ENCODE assay signal across 7 mouse cellular contexts in genomic region chr9:21950322-21950721, GRCm38 (mm10). TPM values are rescaled to one million over a fixed set of nuclear protein-coding genes. Genes with fewer than 3 reads are reported as not detected.
DNase-seq lines count a peak whose midpoint lies in the region; ATAC-seq and TF ChIP-seq lines count a peak whose summit lies in the region.

No protein-coding gene starts in this region.

- no peaks in the 10 kb centered on the region for H3K9me3 ChIP-seq in neural tube, embryonic 15.5 days (replicated peaks)
- H3K9me3 ChIP-seq in stomach, postnatal 0 days (ENCODE audit: control insufficient read depth, low read length), result no peaks in the 10 kb centered on the region

- DNase-seq in neural tube, embryonic 10.5 days (ENCODE audit: extremely low spot score, low spot score), result peak; percentile 89
- DNase-seq in adrenal gland, adult 2 months, result peak; percentile 63
- DNase-seq in forelimb bud, embryonic 11.5 days (ENCODE audit: low read depth, low spot score), result peak; percentile 82
- peak; percentile 80 for DNase-seq in lung, postnatal 10 days
- DNase-seq in stomach, postnatal 0 days (ENCODE audit: low spot score), result peak; percentile 80
- DNase-seq in MN1 (ENCODE audit: low spot score), result no peak

- H3K4me2 ChIP-seq in neural tube, embryonic 15.5 days, result no peak overlapping the region
- H3K4me2 ChIP-seq in stomach, postnatal 0 days (replicated peaks; ENCODE audit: low read depth), result no peak overlapping the region

- no peak overlapping the region for H3K9ac ChIP-seq in neural tube, embryonic 15.5 days (replicated peaks)
- H3K9ac ChIP-seq in stomach, postnatal 0 days (ENCODE audit: low read length), result no peak overlapping the region

- 0 out of 2 replicates have a peak, but pooled peaks cover 5% of the 10 kb centered on the region for H3K27me3 ChIP-seq in neural tube, embryonic 15.5 days (replicated peaks)
- H3K27me3 ChIP-seq in stomach, postnatal 0 days (ENCODE audit: control insufficient read depth, insufficient read depth, low read length), result no peaks in the 10 kb centered on the region

- H3K4me3 ChIP-seq in neural tube, embryonic 15.5 days (replicated peaks), result no peak overlapping the region
- no peak overlapping the region for H3K4me3 ChIP-seq in stomach, postnatal 0 days (ENCODE audit: low read depth, low read length)

- H3K36me3 ChIP-seq in neural tube, embryonic 15.5 days, result peaks cover 28% of the 10 kb centered on the region
- no peaks in the 10 kb centered on the region for H3K36me3 ChIP-seq in stomach, postnatal 0 days (ENCODE audit: control insufficient read depth, insufficient read depth, low read length)

- TF ChIP-seq CTCF in stomach, postnatal 0 days (IDR thresholded peaks at IDR 0.05; ENCODE audit: low read depth), result no peak; the same call in 1 of the 2 replicates

- TF ChIP-seq EP300 in stomach, postnatal 0 days (optimal IDR thresholded peaks at IDR 0.05), result no peak

- peaks cover 3% of the 10 kb centered on the region; the same call in 1 of the 2 replicates for H3K4me1 ChIP-seq in neural tube, embryonic 15.5 days
- H3K4me1 ChIP-seq in stomach, postnatal 0 days (replicated peaks; ENCODE audit: control insufficient read depth, insufficient read depth), result no peaks in the 10 kb centered on the region

- ATAC-seq in neural tube, embryonic 15.5 days (ENCODE audit: low FRiP score), result no peak
- ATAC-seq in stomach, postnatal 0 days (ENCODE audit: low FRiP score, low TSS enrichment), result no peak; the same call in 1 of the 2 replicates

- WGBS in neural tube, embryonic 15.5 days, result 18% methylated on average over 11 of the region's 11 CpGs
- WGBS in stomach, postnatal 0 days, result 13% methylated on average over 11 of the region's 11 CpGs

- no peak overlapping the region for H3K27ac ChIP-seq in neural tube, embryonic 15.5 days (replicated peaks)
- no peak overlapping the region for H3K27ac ChIP-seq in stomach, postnatal 0 days (replicated peaks)

RNA-seq across cellular contexts. Expression of gene Swsap1, which starts 5.2 kb away (rescaled TPM):
- 9.5 and 10.8 TPM in 2 replicates for polyA plus RNA-seq in neural tube, embryonic 15.5 days (2015; fragmentation: Nextera tagmentation; extraction: Ambion mirVana)
- total RNA-seq in adrenal gland, adult 2 months (2021), result 10 to 100 TPM; 14.2 to 18.6 TPM
- 12.4 and 20.2 TPM in 2 replicates for polyA plus RNA-seq in adrenal gland, adult 2 months (2012; rRNA removed)
- 4.2 and 5.4 TPM in 2 replicates for polyA plus RNA-seq in stomach, postnatal 0 days (2015; fragmentation: Nextera tagmentation; extraction: Ambion mirVana)

RNA-seq across cellular contexts. Expression of gene Epor, which starts 13.0 kb away (rescaled TPM):
- polyA plus RNA-seq in neural tube, embryonic 15.5 days (2015; fragmentation: Nextera tagmentation; extraction: Ambion mirVana), result 1.0 and 2.2 TPM in 2 replicates
- total RNA-seq in adrenal gland, adult 2 months (2021), result 1 to 10 TPM; 1.5 to 2.7 TPM
- polyA plus RNA-seq in adrenal gland, adult 2 months (2012; rRNA removed), result 3.7 and 6.0 TPM in 2 replicates
- polyA plus RNA-seq in stomach, postnatal 0 days (2015; fragmentation: Nextera tagmentation; extraction: Ambion mirVana), result 2.8 and 3.4 TPM in 2 replicates

RNA-seq across cellular contexts. Expression of gene Plppr2, which starts 13.5 kb away (rescaled TPM):
- 86.4 and 100 TPM in 2 replicates for polyA plus RNA-seq in neural tube, embryonic 15.5 days (2015; fragmentation: Nextera tagmentation; extraction: Ambion mirVana)
- total RNA-seq in adrenal gland, adult 2 months (2021), result 10 to 100 TPM; 21.7 to 31.7 TPM
- polyA plus RNA-seq in adrenal gland, adult 2 months (2012; rRNA removed), result 120 and 147 TPM in 2 replicates
- 2.7 and 4.1 TPM in 2 replicates for polyA plus RNA-seq in stomach, postnatal 0 days (2015; fragmentation: Nextera tagmentation; extraction: Ambion mirVana)

RNA-seq across cellular contexts. Expression of gene Tmem205, which starts 23.0 kb away (rescaled TPM):
- 52.8 and 54.6 TPM in 2 replicates for polyA plus RNA-seq in neural tube, embryonic 15.5 days (2015; fragmentation: Nextera tagmentation; extraction: Ambion mirVana)
- total RNA-seq in adrenal gland, adult 2 months (2021), result 100 to 1,000 TPM; 381 to 452 TPM
- polyA plus RNA-seq in adrenal gland, adult 2 months (2012; rRNA removed), result 1,222 and 1,525 TPM in 2 replicates
- polyA plus RNA-seq in stomach, postnatal 0 days (2015; fragmentation: Nextera tagmentation; extraction: Ambion mirVana), result 95.0 and 95.7 TPM in 2 replicates

RNA-seq across cellular contexts. Expression of gene Ccdc159, which starts 23.1 kb away (rescaled TPM):
- 8.9 and 10.0 TPM in 2 replicates for polyA plus RNA-seq in neural tube, embryonic 15.5 days (2015; fragmentation: Nextera tagmentation; extraction: Ambion mirVana)
- 10 to 100 TPM in 1 of 2 experiments, 1 to 10 TPM in 1; 9.4 to 10.5 TPM for total RNA-seq in adrenal gland, adult 2 months (2021)
- 17.3 and 24.5 TPM in 2 replicates for polyA plus RNA-seq in adrenal gland, adult 2 months (2012; rRNA removed)
- 1.1 and 1.9 TPM in 2 replicates for polyA plus RNA-seq in stomach, postnatal 0 days (2015; fragmentation: Nextera tagmentation; extraction: Ambion mirVana)

Comparison
In these comparisons a context has a peak if more than half of its experiments do, and no peak if none do; other contexts are left out.
1. RNA of gene Plppr2, which starts 13.5 kb away (polyA plus RNA-seq): 120 to 147 TPM in adrenal gland, adult 2 months and 86.4 to 100 TPM in neural tube, embryonic 15.5 days; 2.7 to 4.1 TPM in stomach, postnatal 0 days; every median in the first group is over 10 times any median in the second.